Mouse (Mus musculus) limb, embryonic 15.5 days (tissue): ENCODE results near the gene Harbi1. TPM values are rescaled to one million over a fixed set of nuclear protein-coding genes. Genes with fewer than 3 reads are reported as not detected.

Source experiments
- ATAC-seq: fragments of 200-750 bp; cut with Nextera tagmentation; 2 replicates; pipeline ENCODE4 v1.8.0; 2017; ENCODE audit warnings: low read depth, moderate TSS enrichment; ENCODE audit not compliant: insufficient number of reproducible peaks, low FRiP score, low TSS enrichment
- H3K27ac ChIP-seq: fragments of 300-500 bp; sonication (generic); 2 replicates; pipeline ENCODE4 v1.5.1; 2015; ENCODE audit warnings: moderate library complexity, mild to moderate bottlenecking, inconsistent platforms
- H3K27me3 ChIP-seq: fragments of 300-500 bp; sonication (generic); 2 replicates; pipeline ENCODE4 v1.6.1; 2015; ENCODE audit warnings: inconsistent platforms
- H3K36me3 ChIP-seq: fragments of 300-500 bp; sonication (generic); 2 replicates; pipeline ENCODE4 v1.6.1; 2015; ENCODE audit warnings: inconsistent platforms
- H3K4me1 ChIP-seq: fragments of 300-500 bp; sonication (generic); 2 replicates; pipeline ENCODE4 v1.6.1; 2015; ENCODE audit warnings: inconsistent platforms
- H3K4me2 ChIP-seq: fragments of 300-500 bp; sonication (generic); 2 replicates; pipeline ENCODE4 v1.6.1; 2015; ENCODE audit warnings: mild to moderate bottlenecking, inconsistent platforms
- H3K4me3 ChIP-seq: fragments of 300-500 bp; sonication (generic); 2 replicates; pipeline ENCODE4 v1.5.1; 2015; ENCODE audit warnings: mild to moderate bottlenecking, inconsistent platforms
- H3K9ac ChIP-seq: fragments of 300-500 bp; sonication (generic); 2 replicates; pipeline ENCODE4 v1.6.1; 2015; ENCODE audit warnings: inconsistent platforms
- H3K9me3 ChIP-seq: fragments of 300-500 bp; sonication (generic); 2 replicates; pipeline ENCODE4 v1.6.1; 2016; ENCODE audit warnings: inconsistent platforms
- WGBS: fragments of 180-500 bp; shearing (Covaris S2); methylation state at CpG from one replicate; pipeline ENCODE4 v1.1.7; 2015; 5-methylcytosine and 5-hydroxymethylcytosine counted together
- polyA plus RNA-seq: library from polyadenylated mRNA; unstranded; fragments of >200 nt; fragmentation: Nextera tagmentation; extraction: Ambion mirVana; gene quantifications from 2 replicates; pipeline ENCODE4 v1.2.1, GENCODE M21; 2015

The Harbi1 gene
- 20.9 and 21.9 TPM in 2 replicates for polyA plus RNA-seq

DNA sequence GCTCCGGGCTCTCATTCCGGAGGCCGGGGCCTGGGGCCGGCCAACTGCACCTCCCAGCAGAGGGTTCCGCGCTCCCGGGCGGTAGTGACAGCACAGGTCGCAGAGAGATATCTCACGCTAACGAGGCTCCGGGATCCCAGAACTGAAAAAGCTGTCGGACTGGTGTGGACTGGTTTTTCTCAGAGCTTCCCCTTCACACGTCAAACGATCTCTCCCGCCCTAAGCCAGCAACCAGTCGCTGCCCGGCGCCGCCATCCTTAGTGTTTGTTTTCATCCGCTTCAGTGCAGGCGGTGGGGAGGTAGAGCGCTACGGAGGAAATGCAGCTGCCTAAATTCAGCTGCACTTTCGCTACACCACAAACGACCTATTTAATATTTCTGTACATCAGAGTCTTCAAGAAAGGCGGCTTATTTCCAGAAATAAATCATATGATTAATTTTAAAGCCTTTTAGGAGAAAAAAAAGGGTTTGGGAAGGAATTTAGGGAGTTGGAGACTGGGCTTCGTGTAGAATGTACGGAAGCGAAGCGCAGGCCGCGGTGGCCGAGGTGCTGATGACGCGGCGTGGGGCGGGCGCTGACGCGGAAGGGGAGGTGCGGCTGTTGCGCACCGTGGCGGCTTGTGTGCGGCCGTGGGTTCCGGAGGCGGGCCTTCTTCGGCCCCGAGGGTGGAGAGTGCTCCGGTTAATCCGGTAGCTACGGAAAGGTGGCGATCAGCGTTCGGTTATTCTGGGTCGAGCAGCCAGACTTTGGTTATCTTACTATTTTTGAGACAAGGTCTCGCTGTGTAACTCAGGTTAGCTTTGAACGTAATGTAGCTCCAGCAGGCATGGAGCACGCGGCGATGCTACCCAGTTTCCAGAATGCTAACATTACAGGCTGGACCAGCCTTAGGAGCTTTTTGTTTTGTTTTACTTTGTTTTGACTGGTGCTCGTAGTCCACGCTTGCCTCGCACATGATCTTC is at the start of gene Harbi1, which contains the start of gene Atg13:
Gene Harbi1 (plus strand): TSS at position 581 of the 963 bp plus-strand sequence.
Gene Atg13 (minus strand): TSS at position 305 of the 963 bp plus-strand sequence.
- Histone ChIP-seq H3K27ac (peak within 1 kb of the TSS; percentile 91), H3K9me3 (no peaks in the 10 kb centered on the region), H3K4me1 (peaks cover 17% of the 10 kb centered on the region), H3K4me2 (peak within 1 kb of the TSS; percentile 60), H3K27me3 (no peaks in the 10 kb centered on the region), H3K9ac (peak within 1 kb of the TSS; percentile 66), H3K4me3 (peak within 1 kb of the TSS; percentile 100), H3K36me3 (no peaks in the 10 kb centered on the region; the same call in 1 of the 2 replicates)
- peak; percentile 96 for ATAC-seq
- WGBS = under 1% methylated on average over 66 of the region's 66 CpGs

DNA sequence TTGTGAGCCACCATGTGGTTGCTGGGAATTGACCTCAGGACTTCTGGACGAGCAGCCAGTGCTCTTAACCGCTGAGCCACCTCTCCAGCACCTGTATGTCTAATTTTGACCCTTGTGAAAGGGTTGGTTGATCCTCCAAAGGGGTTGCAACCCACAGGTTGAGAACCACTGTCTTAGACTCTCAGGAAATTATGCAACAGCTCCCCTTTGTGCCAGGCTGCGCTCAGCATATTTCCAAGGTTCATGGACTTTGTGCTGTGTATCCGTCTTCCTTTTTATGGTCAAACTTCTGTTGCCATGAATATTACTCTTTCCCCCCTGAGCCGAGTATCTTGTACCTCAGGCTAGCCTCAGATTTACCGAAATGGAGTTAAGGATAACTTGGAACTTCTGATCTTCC is 49.7 kb upstream of the Harbi1 start:
- WGBS = 92% methylated on average over 6 of the region's 6 CpGs
- H3K27ac ChIP-seq = no peak overlapping the region
- no peak overlapping the region for H3K4me3 ChIP-seq
- no peak overlapping the region for H3K4me2 ChIP-seq
- H3K27me3 ChIP-seq = no peaks in the 10 kb centered on the region
- peaks cover 92% of the 10 kb centered on the region for H3K36me3 ChIP-seq
- H3K9me3 ChIP-seq = no peaks in the 10 kb centered on the region
- ATAC-seq = no peak
- no peak overlapping the region for H3K9ac ChIP-seq
- H3K4me1 ChIP-seq = no peaks in the 10 kb centered on the region

DNA sequence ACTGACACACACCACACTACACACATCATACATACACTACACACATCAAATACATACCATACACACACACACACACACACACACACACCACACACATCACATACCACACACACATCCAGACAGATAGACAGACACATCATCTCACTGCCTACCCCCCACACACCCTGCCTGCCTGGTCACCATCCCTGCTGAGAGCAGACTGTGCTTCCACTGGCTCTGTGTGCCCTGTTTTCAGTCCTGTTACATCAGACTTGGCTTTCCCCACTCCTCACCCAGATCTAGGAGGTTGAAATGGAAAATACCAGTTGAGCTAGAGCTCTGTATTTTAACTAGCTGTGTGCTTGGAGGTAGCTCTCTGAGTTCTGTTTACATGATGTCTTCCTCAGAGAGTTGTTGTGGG is 45.9 kb upstream of the Harbi1 start:
- Histone ChIP-seq H3K9me3 (no peaks in the 10 kb centered on the region), H3K27ac (no peak overlapping the region), H3K27me3 (no peaks in the 10 kb centered on the region), H3K36me3 (peaks cover 89% of the 10 kb centered on the region), H3K4me2 (no peak overlapping the region), H3K4me1 (no peaks in the 10 kb centered on the region), H3K4me3 (no peak overlapping the region), H3K9ac (no peak overlapping the region)
- ATAC-seq = no peak

DNA sequence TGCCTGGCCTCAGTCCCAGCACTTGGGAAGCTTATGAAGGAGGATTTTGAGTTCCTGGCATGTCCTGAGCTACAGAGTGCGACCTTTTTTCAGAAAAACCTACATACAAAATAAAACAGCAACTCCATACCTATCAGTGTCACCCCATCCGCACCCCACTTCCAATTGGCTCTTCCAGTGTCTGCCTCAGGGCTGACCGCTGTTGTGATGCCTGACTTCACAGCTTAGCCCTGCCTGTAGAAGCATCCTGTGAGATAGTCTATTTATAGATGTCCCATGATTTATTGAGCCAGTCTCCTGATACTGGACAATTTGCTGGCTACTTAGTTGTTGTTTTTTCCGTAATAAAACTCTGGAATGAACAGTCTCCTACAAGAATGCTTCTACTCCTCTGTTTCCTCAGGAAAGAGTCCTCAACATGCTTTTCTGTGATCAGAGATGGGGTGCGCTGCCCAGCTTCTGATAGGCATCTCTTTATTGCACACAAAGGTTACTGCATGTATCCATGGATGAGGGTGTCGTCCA is 44.2 kb upstream of the Harbi1 start:
- Histone ChIP-seq H3K27me3 (no peaks in the 10 kb centered on the region), H3K9me3 (no peaks in the 10 kb centered on the region), H3K4me2 (no peak overlapping the region), H3K27ac (no peak overlapping the region), H3K9ac (no peak overlapping the region), H3K36me3 (peaks cover 91% of the 10 kb centered on the region), H3K4me1 (no peaks in the 10 kb centered on the region), H3K4me3 (no peak overlapping the region)
- ATAC-seq = no peak
- 92% methylated on average over 6 of the region's 6 CpGs for WGBS

DNA sequence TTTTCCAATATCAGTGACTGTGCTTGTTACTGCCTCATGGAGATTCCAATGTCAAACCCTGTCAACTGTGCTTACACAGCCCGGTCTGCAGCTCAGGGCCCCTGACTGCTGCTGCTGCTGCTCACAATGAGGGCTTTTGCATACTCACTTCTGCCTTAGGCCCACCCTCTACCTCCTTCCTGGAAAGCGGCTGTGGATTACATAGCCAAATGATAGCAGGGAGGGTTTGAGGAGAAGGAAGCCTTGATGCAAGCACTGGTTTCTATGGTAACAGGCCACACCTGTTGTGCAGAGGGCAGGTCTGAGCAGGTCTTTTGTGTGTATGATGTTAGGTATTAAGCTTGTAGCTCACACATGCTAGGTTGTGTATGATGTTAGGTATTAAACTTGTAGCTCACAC is 42.9 kb upstream of the Harbi1 start:
- H3K36me3 ChIP-seq = peaks cover 91% of the 10 kb centered on the region
- H3K27ac ChIP-seq = no peak overlapping the region
- H3K9me3 ChIP-seq = no peaks in the 10 kb centered on the region
- ATAC-seq = no peak
- no peak overlapping the region for H3K4me3 ChIP-seq
- no peak overlapping the region for H3K4me2 ChIP-seq
- no peaks in the 10 kb centered on the region for H3K4me1 ChIP-seq
- H3K9ac ChIP-seq = no peak overlapping the region
- no peaks in the 10 kb centered on the region for H3K27me3 ChIP-seq
- WGBS = 71% methylated on average over 2 of the region's 2 CpGs

DNA sequence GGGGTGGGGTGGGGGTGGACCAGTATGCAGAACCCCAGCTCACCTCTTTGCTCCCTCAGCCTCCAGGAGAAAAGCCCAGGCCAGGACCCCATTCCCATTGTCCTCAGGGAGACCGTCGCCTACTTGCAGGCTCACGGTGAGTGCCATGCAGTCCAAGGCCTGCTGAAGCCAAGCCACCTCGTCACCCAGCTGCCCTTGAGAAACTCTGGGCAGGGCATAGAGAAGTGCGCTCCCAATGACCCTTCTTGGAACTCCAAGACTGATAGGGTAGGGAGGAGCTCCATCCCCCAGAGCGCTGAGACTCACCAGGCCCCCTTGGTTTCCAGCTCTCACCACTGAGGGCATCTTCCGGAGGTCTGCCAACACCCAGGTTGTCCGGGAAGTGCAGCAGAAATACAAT is 41.3 kb upstream of the Harbi1 start:
- no peaks in the 10 kb centered on the region for H3K27me3 ChIP-seq
- H3K9me3 ChIP-seq = no peaks in the 10 kb centered on the region
- no peak overlapping the region for H3K4me3 ChIP-seq
- no peak for ATAC-seq
- H3K4me1 ChIP-seq = no peaks in the 10 kb centered on the region
- peaks cover 91% of the 10 kb centered on the region for H3K36me3 ChIP-seq
- no peak overlapping the region for H3K27ac ChIP-seq
- H3K4me2 ChIP-seq = no peak overlapping the region
- 91% methylated on average over 8 of the region's 8 CpGs for WGBS
- no peak overlapping the region for H3K9ac ChIP-seq

DNA sequence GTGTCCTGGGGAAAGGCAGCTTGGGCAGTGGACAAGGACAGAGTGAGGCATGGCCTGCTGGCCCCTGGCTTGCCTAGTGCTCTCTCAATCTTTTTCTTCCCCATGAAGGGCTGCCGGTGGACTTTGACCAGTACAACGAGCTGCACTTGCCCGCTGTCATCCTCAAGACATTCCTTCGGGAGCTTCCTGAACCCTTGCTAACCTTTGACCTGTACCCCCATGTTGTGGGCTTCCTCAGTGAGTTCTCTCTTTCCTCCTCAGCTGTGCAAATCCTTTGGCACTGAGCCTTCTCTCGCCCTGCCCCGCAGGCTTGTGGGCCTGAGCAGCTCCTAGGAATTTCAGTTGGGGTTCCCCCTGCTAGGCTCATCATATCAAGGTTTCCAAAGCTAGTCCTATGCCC is 40.6 kb upstream of the Harbi1 start:
- H3K36me3 ChIP-seq = peaks cover 91% of the 10 kb centered on the region
- H3K9me3 ChIP-seq = no peaks in the 10 kb centered on the region
- no peak for ATAC-seq
- no peaks in the 10 kb centered on the region for H3K27me3 ChIP-seq
- no peak overlapping the region for H3K4me2 ChIP-seq
- WGBS = 97% methylated on average over 6 of the region's 6 CpGs
- no peaks in the 10 kb centered on the region for H3K4me1 ChIP-seq
- no peak overlapping the region for H3K4me3 ChIP-seq
- H3K9ac ChIP-seq = no peak overlapping the region
- no peak overlapping the region for H3K27ac ChIP-seq

DNA sequence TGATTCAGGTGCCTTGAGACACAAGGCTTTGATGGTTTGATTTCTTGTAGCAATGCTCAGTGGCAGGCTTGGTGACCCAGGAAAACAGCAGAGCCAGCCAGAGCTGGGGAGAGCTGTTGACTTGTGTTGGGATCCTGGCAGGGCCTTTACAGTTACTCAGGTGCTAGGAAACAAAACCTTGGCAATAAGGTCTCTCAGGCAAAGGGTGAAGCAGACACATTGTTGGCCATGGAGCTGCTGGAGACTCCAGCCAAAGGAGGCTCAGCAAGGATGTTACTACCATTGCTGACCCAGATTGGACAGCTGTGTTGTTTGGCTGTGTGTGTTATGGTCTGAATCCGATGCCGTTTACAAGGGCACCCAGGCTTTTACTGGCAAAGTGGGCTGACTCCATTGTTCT is 37.1 kb upstream of the Harbi1 start:
- WGBS = 85% methylated on average over 2 of the region's 2 CpGs
- ATAC-seq = no peak

DNA sequence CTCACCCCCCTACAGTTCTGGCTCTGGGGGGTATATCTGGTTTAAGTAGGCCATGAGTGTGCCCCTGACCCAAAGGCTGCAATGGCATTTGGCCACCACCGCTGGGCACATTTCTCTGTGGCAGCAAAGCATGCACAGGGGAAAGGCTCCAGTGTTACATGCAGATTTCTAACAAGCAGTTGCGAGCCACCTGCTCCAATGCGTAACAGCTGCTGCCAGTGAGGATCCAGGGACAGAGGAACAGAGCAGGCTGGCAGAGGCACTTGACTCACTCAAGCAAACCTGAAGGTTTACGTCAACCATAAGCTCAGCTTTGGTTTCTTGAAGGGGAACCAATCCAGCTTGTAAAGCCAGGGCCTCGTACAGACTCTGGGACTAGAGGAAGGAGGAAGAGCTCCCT is 35.8 kb upstream of the Harbi1 start:
- H3K4me3 ChIP-seq = no peak overlapping the region
- WGBS = 83% methylated on average over 5 of the region's 5 CpGs
- peaks cover 96% of the 10 kb centered on the region for H3K36me3 ChIP-seq
- no peak overlapping the region for H3K4me2 ChIP-seq
- H3K4me1 ChIP-seq = no peaks in the 10 kb centered on the region
- H3K9me3 ChIP-seq = no peaks in the 10 kb centered on the region
- ATAC-seq = no peak
- H3K27me3 ChIP-seq = no peaks in the 10 kb centered on the region
- H3K9ac ChIP-seq = no peak overlapping the region
- H3K27ac ChIP-seq = no peak overlapping the region

More for the DNA sequence above, 37.1 kb upstream of the Harbi1 start:
- no peak overlapping the region for H3K4me2 ChIP-seq
- no peaks in the 10 kb centered on the region for H3K9me3 ChIP-seq
- H3K27ac ChIP-seq = no peak overlapping the region
- H3K9ac ChIP-seq = no peak overlapping the region
- H3K4me1 ChIP-seq = no peaks in the 10 kb centered on the region
- H3K36me3 ChIP-seq = peaks cover 96% of the 10 kb centered on the region
- no peak overlapping the region for H3K4me3 ChIP-seq
- no peaks in the 10 kb centered on the region for H3K27me3 ChIP-seq

DNA sequence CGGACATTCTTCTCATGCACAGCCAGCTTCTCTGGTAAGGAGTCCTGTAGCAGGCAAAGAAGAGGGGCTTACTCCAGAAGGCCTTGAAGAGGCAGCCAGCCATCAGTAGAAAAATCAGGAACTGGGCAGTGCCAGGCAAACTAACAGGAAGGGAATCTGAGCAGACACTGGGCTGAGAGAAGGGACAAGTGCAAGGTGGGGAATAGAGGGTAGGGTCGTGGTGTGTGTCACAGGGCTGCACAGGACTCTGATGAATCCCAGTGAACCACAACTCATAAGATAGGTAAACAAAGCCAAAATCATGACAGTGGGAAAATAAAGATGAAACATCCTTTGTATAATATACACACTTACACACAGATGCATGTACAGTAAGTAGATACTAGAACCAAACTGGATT is 34.2 kb upstream of the Harbi1 start:
- Histone ChIP-seq H3K4me3 (no peak overlapping the region), H3K9ac (no peak overlapping the region), H3K27ac (no peak overlapping the region), H3K4me1 (no peaks in the 10 kb centered on the region), H3K36me3 (peaks cover 95% of the 10 kb centered on the region), H3K9me3 (no peaks in the 10 kb centered on the region), H3K27me3 (no peaks in the 10 kb centered on the region), H3K4me2 (no peak overlapping the region)
- ATAC-seq = no peak
- 76% methylated on average over 2 of the region's 2 CpGs for WGBS

DNA sequence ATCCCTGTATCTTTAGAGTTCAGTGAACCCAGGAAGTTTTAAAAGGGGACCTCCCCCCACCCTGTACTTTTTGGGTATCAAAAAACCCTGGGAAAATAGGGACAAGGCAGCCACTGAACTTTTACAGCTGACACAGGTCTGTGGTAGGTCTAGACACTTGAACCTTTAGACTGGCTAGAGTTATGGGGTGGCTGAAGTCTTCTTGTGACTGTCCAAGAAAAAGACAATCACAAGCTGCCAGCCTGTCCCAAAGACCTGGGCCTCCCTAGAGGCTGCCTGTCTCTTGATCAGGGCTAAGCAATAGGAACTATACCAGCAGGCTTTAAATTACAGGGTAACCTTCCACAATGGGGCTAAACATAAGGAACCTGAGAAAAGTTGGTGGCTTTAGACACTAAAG is 33.7 kb upstream of the Harbi1 start:
- Histone ChIP-seq H3K9ac (no peak overlapping the region), H3K36me3 (peaks cover 96% of the 10 kb centered on the region), H3K27ac (no peak overlapping the region), H3K4me2 (no peak overlapping the region), H3K27me3 (no peaks in the 10 kb centered on the region), H3K4me1 (no peaks in the 10 kb centered on the region), H3K9me3 (no peaks in the 10 kb centered on the region), H3K4me3 (no peak overlapping the region)
- no peak for ATAC-seq

DNA sequence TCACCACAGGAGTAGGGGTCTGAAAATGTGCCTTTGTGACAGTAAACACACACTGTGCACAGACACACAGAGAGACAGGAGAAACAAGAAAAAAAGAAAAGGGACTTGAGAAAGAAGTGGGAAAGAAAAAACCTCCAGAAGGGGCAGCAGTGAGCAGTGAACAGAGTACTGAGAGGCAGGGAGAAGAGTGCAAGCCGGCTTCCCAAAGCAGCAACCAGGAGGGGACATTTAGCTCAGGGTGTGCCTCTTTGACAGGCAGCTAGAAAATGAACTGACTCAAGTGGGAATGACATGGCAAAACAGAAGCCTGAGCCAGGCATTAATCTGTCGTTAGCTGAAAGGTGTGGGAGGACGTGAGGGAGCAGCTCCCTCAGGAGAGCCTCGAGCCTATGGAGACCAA is 27.8 kb upstream of the Harbi1 start:
- H3K36me3 ChIP-seq = peaks cover 82% of the 10 kb centered on the region
- no peak for ATAC-seq
- peak overlapping the region; percentile 1; the same call in 1 of the 2 replicates for H3K27ac ChIP-seq
- H3K27me3 ChIP-seq = no peaks in the 10 kb centered on the region
- no peaks in the 10 kb centered on the region for H3K4me1 ChIP-seq
- WGBS = 49% methylated on average over 4 of the region's 4 CpGs
- no peak overlapping the region for H3K9ac ChIP-seq
- no peaks in the 10 kb centered on the region for H3K9me3 ChIP-seq
- no peak overlapping the region for H3K4me3 ChIP-seq
- H3K4me2 ChIP-seq = no peak overlapping the region
